Mouse (Mus musculus) embryonic facial prominence, embryonic 12.5 days (tissue): ENCODE measurements at regions not wholly inside any gene's neighbourhood (a gene's known extent, or its start where the extent isn't known, plus 50 kb on each side); places are given as distances from the start of the nearest gene placed in this dataset.

Experiments
- ATAC-seq: fragments of 200-750 bp; cut with Nextera tagmentation; 2 replicates; pipeline ENCODE4 v1.8.0; 2017; ENCODE audit not compliant: insufficient number of reproducible peaks, insufficient read depth, low FRiP score, low TSS enrichment
- H3K27ac ChIP-seq: fragments of 300-500 bp; sonication (generic); 2 replicates; pipeline ENCODE4 v1.5.1; 2016; ENCODE audit warnings: mild to moderate bottlenecking
- H3K27me3 ChIP-seq: fragments of 300-500 bp; sonication (generic); 2 replicates; pipeline ENCODE4 v1.6.1; 2016; ENCODE audit warnings: mild to moderate bottlenecking, moderate library complexity
- H3K36me3 ChIP-seq: fragments of 300-500 bp; sonication (generic); 2 replicates; pipeline ENCODE4 v1.6.1; 2016; ENCODE audit warnings: mild to moderate bottlenecking
- H3K4me1 ChIP-seq: fragments of 300-500 bp; sonication (generic); 2 replicates; pipeline ENCODE4 v1.6.1; 2016
- H3K4me2 ChIP-seq: fragments of 300-500 bp; sonication (generic); replicated peaks from 2 replicates; pipeline ENCODE4 v1.6.1; 2016; ENCODE audit warnings: mild to moderate bottlenecking, moderate library complexity
- H3K4me3 ChIP-seq: fragments of 300-500 bp; sonication (generic); 2 replicates; pipeline ENCODE4 v1.5.1; 2016; ENCODE audit warnings: mild to moderate bottlenecking
- H3K9ac ChIP-seq: fragments of 300-500 bp; sonication (generic); 2 replicates; pipeline ENCODE4 v1.6.1; 2016; ENCODE audit warnings: mild to moderate bottlenecking, moderate library complexity
- H3K9me3 ChIP-seq: fragments of 300-500 bp; sonication (generic); 2 replicates; pipeline ENCODE4 v1.6.1; 2016; ENCODE audit warnings: mild to moderate bottlenecking, moderate library complexity
- WGBS: fragments of 180-500 bp; shearing (Covaris S2); methylation state at CpG from one replicate; pipeline ENCODE4 v1.1.7; 2016; 5-methylcytosine and 5-hydroxymethylcytosine counted together

DNA sequence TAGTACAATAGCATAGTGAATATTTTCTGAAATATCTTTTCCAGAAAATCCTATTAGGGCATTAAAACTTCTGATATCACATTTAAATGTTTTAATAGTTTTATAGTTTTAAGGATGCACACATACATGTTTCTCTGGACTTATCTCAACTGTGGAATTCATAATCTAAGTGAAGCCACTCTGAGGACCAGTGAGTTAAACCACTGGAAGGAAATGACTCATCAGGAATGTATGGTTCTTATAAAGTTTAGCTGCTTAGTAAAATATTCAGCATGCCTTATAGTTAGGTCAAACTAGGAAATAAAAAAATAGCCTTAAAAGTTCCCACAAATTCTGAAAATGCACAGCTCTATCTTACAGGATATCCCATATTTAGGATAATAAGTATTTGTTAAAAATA lies 1441.3 kb downstream of the Amy2a5 start:
- no peak overlapping the region for H3K4me2 ChIP-seq
- H3K36me3 ChIP-seq: no peaks in the 10 kb centered on the region
- no peak overlapping the region for H3K9ac ChIP-seq
- H3K9me3 ChIP-seq: no peaks in the 10 kb centered on the region
- ATAC-seq: no peak
- H3K4me1 ChIP-seq: no peaks in the 10 kb centered on the region
- H3K27me3 ChIP-seq: no peaks in the 10 kb centered on the region
- H3K4me3 ChIP-seq: no peak overlapping the region
- H3K27ac ChIP-seq: no peak overlapping the region

DNA sequence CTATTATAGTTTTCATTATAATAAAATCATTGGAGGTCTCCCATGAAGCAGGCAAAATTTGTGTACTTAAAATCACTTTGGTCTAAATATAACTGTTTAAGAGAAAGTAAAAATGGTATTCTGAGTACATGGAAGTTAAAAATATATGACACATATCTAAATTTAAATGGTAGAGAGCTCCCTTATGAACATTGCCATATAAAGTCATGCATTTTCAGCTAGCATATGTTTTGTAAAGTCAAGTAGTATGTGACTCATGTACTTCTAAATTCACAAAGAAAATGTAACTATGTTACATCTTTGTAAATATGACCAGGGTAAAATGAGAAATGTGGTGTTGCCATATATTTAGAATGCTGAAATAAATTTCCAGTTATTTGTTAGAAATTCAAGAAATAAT lies 1442.8 kb downstream of the Amy2a5 start:
- ATAC-seq: no peak
- H3K9me3 ChIP-seq: no peaks in the 10 kb centered on the region
- no peaks in the 10 kb centered on the region for H3K36me3 ChIP-seq
- no peak overlapping the region for H3K4me3 ChIP-seq
- no peaks in the 10 kb centered on the region for H3K27me3 ChIP-seq
- H3K4me2 ChIP-seq: no peak overlapping the region
- no peak overlapping the region for H3K27ac ChIP-seq
- no peaks in the 10 kb centered on the region for H3K4me1 ChIP-seq
- H3K9ac ChIP-seq: no peak overlapping the region

DNA sequence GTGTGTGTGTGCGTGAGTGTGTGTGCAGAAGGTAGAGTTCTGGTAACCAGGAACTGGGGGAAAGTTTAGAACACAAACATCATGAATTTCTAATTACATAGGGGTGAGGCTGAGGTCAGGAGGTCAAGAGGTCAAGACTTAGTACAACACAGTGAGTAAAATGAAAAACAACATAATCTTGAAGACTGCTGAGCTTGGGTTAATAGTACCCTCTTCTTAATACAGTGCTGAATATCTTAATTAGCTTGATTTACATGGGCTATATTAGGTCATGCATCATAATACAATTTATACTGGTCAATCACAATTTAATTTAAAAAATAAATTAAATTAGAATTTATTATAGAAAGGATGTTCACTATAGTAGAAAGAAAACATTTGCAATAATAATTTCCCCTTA lies 1470.8 kb downstream of the Amy2a5 start:
- 0 out of 2 replicates have a peak, but pooled peaks have one; percentile 52 for ATAC-seq
- Histone ChIP-seq H3K9me3 (no peaks in the 10 kb centered on the region), H3K36me3 (no peaks in the 10 kb centered on the region), H3K9ac (no peak overlapping the region), H3K27me3 (no peaks in the 10 kb centered on the region), H3K4me2 (no peak overlapping the region), H3K27ac (no peak overlapping the region), H3K4me3 (no peak overlapping the region), H3K4me1 (no peaks in the 10 kb centered on the region)
- WGBS: 71% methylated on average over 1 of the region's 1 CpGs
